12 mouse cellular contexts compared by ENCODE assay signal in genomic region chr3:41319214-41319856, GRCm38 (mm10).
A peak's percentile ranks its signal among the peaks of the same experiment; 100 is the strongest.
DNase-seq lines count a peak whose midpoint lies in the region; ATAC-seq and TF ChIP-seq lines count a peak whose summit lies in the region.
"Had no signal": no experiment of that assay in that cellular context is flagged by ENCODE, and none has a peak within 500 bp of the region (broad histone marks: within the 10 kb centered on the region; RNA-seq: fewer than 3 reads in every experiment).

No protein-coding gene starts in this region.

- no peaks in the 10 kb centered on the region for H3K27me3 ChIP-seq in forebrain, embryonic 12.5 days
- H3K27me3 ChIP-seq in forebrain, embryonic 11.5 days (ENCODE audit: control insufficient read depth, insufficient read depth, low read length): no peaks in the 10 kb centered on the region
- no peaks in the 10 kb centered on the region for H3K27me3 ChIP-seq in lung, embryonic 16.5 days (ENCODE audit: control insufficient read depth, insufficient read depth, low read depth, low read length)
- H3K27me3 ChIP-seq in forebrain, embryonic 15.5 days: no peaks in the 10 kb centered on the region
- H3K27me3 ChIP-seq in cerebellum, adult 2 months (ENCODE audit: control insufficient read depth, insufficient read depth, low read length): no peaks in the 10 kb centered on the region

- no peaks in the 10 kb centered on the region for H3K36me3 ChIP-seq in forebrain, embryonic 12.5 days (replicated peaks)
- no peaks in the 10 kb centered on the region for H3K36me3 ChIP-seq in forebrain, embryonic 11.5 days (ENCODE audit: control insufficient read depth, insufficient read depth, low read length)
- H3K36me3 ChIP-seq in lung, embryonic 16.5 days (ENCODE audit: control insufficient read depth, insufficient read depth, low read length): no peaks in the 10 kb centered on the region
- no peaks in the 10 kb centered on the region for H3K36me3 ChIP-seq in forebrain, embryonic 15.5 days

- H3K27ac ChIP-seq in forebrain, embryonic 12.5 days: no peak overlapping the region
- no peak overlapping the region for H3K27ac ChIP-seq in forebrain, embryonic 11.5 days (ENCODE audit: low read depth, low read length)
- no peak overlapping the region for H3K27ac ChIP-seq in lung, embryonic 16.5 days (ENCODE audit: low read length)
- H3K27ac ChIP-seq in forebrain, embryonic 15.5 days (replicated peaks): no peak overlapping the region
- no peak overlapping the region for H3K27ac ChIP-seq in cerebellum, adult 2 months (ENCODE audit: insufficient read depth, low read length)

- no peak for DNase-seq in forebrain, embryonic 11.5 days (ENCODE audit: low spot score)
- DNase-seq in lung, postnatal 25 days (ENCODE audit: low spot score): no peak
- DNase-seq in retina, embryonic 14.5 days (ENCODE audit: low spot score): peak; percentile 6
- no peak for DNase-seq in urinary bladder, adult 2 months (ENCODE audit: low spot score)
- DNase-seq in cerebellum, adult 2 months: no peak
- DNase-seq: B cell, adult 2 months; layer of hippocampus, adult 9-11 months had no signal

- H3K4me2 ChIP-seq in forebrain, embryonic 12.5 days: no peak overlapping the region
- H3K4me2 ChIP-seq in forebrain, embryonic 11.5 days (ENCODE audit: low read depth, low read length, severe bottlenecking): no peak overlapping the region
- H3K4me2 ChIP-seq in lung, embryonic 16.5 days (ENCODE audit: low read depth, low read length): no peak overlapping the region
- H3K4me2 ChIP-seq in forebrain, embryonic 15.5 days (replicated peaks): no peak overlapping the region
- H3K4me2 ChIP-seq: heart, embryonic 11.5 days had no signal

- no peaks in the 10 kb centered on the region for H3K4me1 ChIP-seq in forebrain, embryonic 12.5 days
- no peaks in the 10 kb centered on the region for H3K4me1 ChIP-seq in forebrain, embryonic 11.5 days (replicated peaks; ENCODE audit: control insufficient read depth, insufficient read depth, low read length)
- peaks cover 2% of the 10 kb centered on the region; the same call in 1 of the 2 replicates for H3K4me1 ChIP-seq in lung, embryonic 16.5 days (replicated peaks; ENCODE audit: control insufficient read depth, insufficient read depth, low read length)
- H3K4me1 ChIP-seq in forebrain, embryonic 15.5 days: peaks cover 5% of the 10 kb centered on the region; the same call in 1 of the 2 replicates
- no peaks in the 10 kb centered on the region for H3K4me1 ChIP-seq in cerebellum, adult 2 months (ENCODE audit: control insufficient read depth, insufficient read depth, low read length)

- 0 out of 2 replicates have a peak, but pooled peaks have one; percentile 39 for ATAC-seq in forebrain, embryonic 12.5 days (ENCODE audit: low FRiP score)
- ATAC-seq in forebrain, embryonic 11.5 days (replicated peaks; ENCODE audit: low FRiP score): no peak
- peak; percentile 59; the same call in 1 of the 2 replicates for ATAC-seq in lung, embryonic 16.5 days (ENCODE audit: low read depth)
- peak; percentile 53; the same call in 1 of the 2 replicates for ATAC-seq in forebrain, embryonic 15.5 days (replicated peaks)
- ATAC-seq: inflammation-experienced regulatory T-cells, adult 6 months had no signal

- no peak overlapping the region for H3K9ac ChIP-seq in forebrain, embryonic 12.5 days
- no peak overlapping the region for H3K9ac ChIP-seq in forebrain, embryonic 11.5 days (ENCODE audit: low read length)
- no peak overlapping the region for H3K9ac ChIP-seq in lung, embryonic 16.5 days (ENCODE audit: low read length)
- no peak overlapping the region for H3K9ac ChIP-seq in forebrain, embryonic 15.5 days (replicated peaks)

- TF ChIP-seq CTCF in cerebellum, adult 2 months (IDR thresholded peaks at IDR 0.05; ENCODE audit: borderline replicate concordance, insufficient read depth, low read depth, low read length): no peak

- H3K4me3 ChIP-seq in forebrain, embryonic 12.5 days (replicated peaks): no peak overlapping the region
- H3K4me3 ChIP-seq in forebrain, embryonic 11.5 days (ENCODE audit: low read depth, low read length): no peak overlapping the region
- no peak overlapping the region for H3K4me3 ChIP-seq in lung, embryonic 16.5 days (ENCODE audit: low read length)
- H3K4me3 ChIP-seq in forebrain, embryonic 15.5 days: no peak overlapping the region
- H3K4me3 ChIP-seq in cerebellum, adult 2 months (replicated peaks; ENCODE audit: insufficient read depth, low read depth, low read length): no peak overlapping the region

- TF ChIP-seq POLR2A in cerebellum, adult 2 months (IDR thresholded peaks at IDR 0.05; ENCODE audit: borderline replicate concordance, insufficient read depth, low read length): no peak

- 67% methylated on average over 5 of the region's 5 CpGs for WGBS in forebrain, embryonic 12.5 days
- WGBS in forebrain, embryonic 11.5 days: 73% methylated on average over 5 of the region's 5 CpGs
- WGBS in lung, embryonic 16.5 days: 60% methylated on average over 5 of the region's 5 CpGs
- WGBS in forebrain, embryonic 15.5 days: 61% methylated on average over 5 of the region's 5 CpGs
- WGBS in cerebellum, adult 2 months: 55% methylated on average over 5 of the region's 5 CpGs

- H3K9me3 ChIP-seq in forebrain, embryonic 12.5 days: no peaks in the 10 kb centered on the region
- no peaks in the 10 kb centered on the region for H3K9me3 ChIP-seq in forebrain, embryonic 11.5 days (ENCODE audit: control insufficient read depth, low read length)
- no peaks in the 10 kb centered on the region for H3K9me3 ChIP-seq in lung, embryonic 16.5 days (ENCODE audit: control insufficient read depth, low read length)
- no peaks in the 10 kb centered on the region for H3K9me3 ChIP-seq in forebrain, embryonic 15.5 days
